Mouse (Mus musculus) cerebellum, postnatal 14 days (tissue): Measurements from ENCODE around the gene Zc3h12d.
A peak's percentile ranks its signal among the peaks of the same experiment; 100 is the strongest.
"Not testable (repeated sequence)": the region's sequence is repeated elsewhere in the genome, so short reads cannot be mapped to it uniquely, and the experiment has no call there.

ENCODE experiments used
- DNase-seq, 2 experiments: peaks; one replicate each; pipeline ENCODE4 v3.0.0; 2021; ENCODE audit warnings: mixed read lengths in 2 of 2

Gene Zc3h12d

GRCm38 (mm10) chr10:7874194-7874593 is 41.9 kb downstream of the Zc3h12d start:
- no peak for DNase-seq

DNA sequence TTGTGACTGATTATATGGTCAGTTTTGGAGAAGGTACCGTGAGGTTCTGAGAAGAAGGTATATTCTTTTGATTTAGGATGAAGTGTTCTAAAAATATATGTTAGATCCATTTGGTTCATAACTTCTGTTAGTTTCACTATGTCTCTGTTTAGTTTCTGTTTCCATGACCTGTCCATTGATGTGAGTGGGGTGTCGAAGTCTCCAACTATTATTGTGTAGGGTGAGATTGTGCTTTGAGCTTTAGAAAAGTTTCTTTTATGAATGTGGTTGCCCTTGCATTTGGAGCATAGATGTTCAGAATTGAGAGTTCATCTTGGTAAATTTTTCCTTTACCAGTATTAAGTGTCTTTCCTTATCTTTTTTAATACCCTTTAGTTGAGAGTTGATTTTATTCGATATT is 48.0 kb downstream of the Zc3h12d start:
- DNase-seq, result not testable (repeated sequence)

DNA sequence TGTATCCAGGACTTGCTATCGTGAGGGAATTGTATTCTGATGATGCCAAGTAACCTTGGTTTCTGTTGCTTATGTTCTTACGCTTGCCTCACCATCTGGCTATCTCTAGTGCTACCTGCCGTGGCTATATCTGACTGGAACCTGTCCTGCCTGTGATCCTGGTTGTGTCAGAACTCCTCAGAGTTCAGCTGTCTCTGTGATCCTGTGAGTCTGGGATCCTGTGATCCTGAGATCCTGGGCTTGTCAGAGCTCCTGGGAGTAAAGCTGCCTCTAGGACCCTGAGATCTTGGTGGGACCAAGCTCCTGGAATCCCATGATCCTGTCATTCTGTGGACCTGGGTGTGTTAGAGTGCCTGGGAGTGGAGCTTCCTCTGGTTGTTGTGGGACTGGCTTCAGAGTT is 49.7 kb downstream of the Zc3h12d start:
- no peak for DNase-seq

GRCm38 (mm10) chr10:7883524-7883923 is 51.3 kb downstream of the Zc3h12d start:
- DNase-seq, result peak; percentile 90

GRCm38 (mm10) chr10:7888256-7888868 is 56.1 kb downstream of the Zc3h12d start:
- peak in 1 of 2 experiments; percentile 0 for DNase-seq

DNA sequence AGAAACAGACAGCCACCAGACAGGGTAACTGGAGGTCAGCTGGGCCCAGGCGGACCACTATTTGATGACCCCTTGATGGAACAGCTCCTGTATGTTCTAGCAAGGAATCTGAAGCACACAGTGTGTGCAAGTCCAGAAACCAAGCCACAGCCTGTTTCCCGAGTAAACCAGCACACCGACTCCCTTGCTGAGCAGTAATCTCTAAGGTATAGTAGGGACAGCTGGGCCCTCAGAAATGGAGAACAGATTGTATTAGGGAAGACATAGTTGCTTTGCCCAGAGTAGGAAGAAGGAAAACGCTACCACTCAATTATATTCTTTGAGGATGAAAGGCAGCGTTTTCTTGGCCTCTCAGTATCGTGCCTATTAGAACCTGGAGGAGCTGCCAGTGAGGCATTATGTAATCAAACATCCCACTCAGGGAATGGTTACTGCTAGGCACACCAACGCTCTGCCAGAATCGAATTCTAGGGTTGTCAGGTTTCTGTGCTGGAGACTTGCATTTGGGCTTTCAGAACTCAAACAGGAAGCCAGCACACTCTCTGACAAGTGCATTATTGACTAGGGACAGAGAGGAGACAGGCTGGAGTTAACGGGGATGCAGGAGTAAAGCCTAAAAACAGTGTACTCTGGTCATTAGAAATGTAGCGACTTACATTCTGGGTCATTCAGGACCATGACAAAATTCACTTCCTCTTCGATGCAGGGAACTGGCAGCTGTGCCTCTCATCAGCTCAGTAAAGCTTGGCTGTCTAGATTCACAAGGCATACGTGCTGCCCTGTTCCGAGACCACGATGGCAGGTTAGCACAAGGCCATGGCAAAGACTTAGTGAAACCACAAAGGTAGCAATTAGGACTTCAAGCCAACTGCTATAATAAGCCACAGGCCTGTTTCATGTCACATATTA is 68.7 kb downstream of the Zc3h12d start:
- no peak for DNase-seq

DNA sequence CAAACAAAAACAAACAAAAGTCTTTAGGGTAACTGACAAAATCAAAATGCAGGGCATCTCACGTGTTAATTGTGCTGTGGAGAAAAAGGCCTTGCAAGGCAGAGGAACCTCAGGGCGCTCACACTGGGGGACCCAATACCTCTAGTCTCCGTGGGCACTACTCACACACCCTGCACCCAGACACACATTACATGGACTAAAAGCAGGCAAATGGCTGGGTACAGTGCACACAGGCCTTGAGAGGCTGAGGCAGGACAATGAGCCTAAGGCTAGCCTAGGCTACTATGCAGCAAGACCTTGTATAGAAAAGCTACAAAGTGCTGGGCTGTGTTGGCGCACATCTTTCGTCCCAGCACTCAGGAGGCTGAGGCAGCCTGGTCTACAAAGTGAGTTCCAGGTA is 71.9 kb downstream of the Zc3h12d start:
- no peak for DNase-seq

DNA sequence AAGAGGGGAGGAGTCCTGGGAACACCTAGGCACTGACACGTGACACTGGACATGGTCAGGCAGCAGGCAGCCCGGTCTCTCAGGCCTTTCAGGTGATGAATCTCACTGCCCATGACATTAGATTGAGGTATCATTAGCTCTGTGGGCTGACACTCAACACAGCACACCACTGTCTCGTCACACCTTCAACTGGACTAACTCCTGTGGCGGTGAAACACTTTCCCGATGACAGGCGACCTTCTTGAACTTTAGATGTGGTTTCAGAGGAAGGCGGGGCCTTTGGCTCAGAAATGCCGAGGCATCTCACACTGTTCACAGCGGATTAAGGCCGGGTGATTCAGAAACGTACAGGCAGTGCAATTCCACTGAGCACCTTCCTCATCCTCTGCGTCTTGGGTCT is 74.9 kb downstream of the Zc3h12d start:
- DNase-seq, result no peak

DNA sequence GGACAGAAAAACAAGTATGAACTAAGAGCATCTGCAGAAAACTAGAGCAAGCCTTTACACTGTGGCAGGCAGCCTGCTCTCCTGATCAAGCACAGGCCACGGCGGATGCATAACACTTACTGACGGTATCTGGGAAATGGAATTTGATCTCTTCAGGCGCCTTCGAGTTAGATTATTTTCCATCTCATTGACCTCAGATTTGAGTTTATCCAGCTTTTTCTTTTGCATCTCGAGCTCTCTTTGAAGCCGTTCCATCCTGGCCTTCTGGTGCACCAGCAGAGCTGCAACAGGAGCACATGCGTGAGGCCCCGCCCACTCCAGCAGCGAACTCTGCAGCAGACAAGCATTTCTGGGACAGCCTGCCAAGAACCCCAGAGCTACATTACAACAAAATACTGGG is 79.0 kb downstream of the Zc3h12d start:
- DNase-seq, result peak; percentile 61 to 67
